Mouse (Mus musculus) ES-Bruce4 (cell line): ENCODE data around the gene Dab1. TPM values are rescaled to one million over a fixed set of nuclear protein-coding genes. Genes with fewer than 3 reads are reported as not detected.

Source experiments
- H3K27ac ChIP-seq: 2 replicates; pipeline ENCODE4 v1.5.1; 2012; ENCODE audit warnings: low read length, inconsistent platforms; ENCODE audit not compliant: insufficient read depth
- H3K27me3 ChIP-seq: 2 replicates; pipeline ENCODE4 v1.6.1; 2012; ENCODE audit warnings: mild to moderate bottlenecking, low read length, inconsistent platforms; ENCODE audit not compliant: control insufficient read depth, poor library complexity, insufficient read depth, severe bottlenecking
- H3K36me3 ChIP-seq: 2 replicates; pipeline ENCODE4 v1.6.1; 2012; ENCODE audit warnings: inconsistent platforms, mild to moderate bottlenecking, low read length, moderate library complexity; ENCODE audit not compliant: control insufficient read depth, poor library complexity, insufficient read depth, severe bottlenecking
- H3K4me1 ChIP-seq: one replicate; pipeline ENCODE4 v1.8.1; 2011; ENCODE audit warnings: low read length; ENCODE audit not compliant: control insufficient read depth, insufficient read depth
- H3K4me3 ChIP-seq: 2 replicates; pipeline ENCODE4 v1.5.1; 2011; ENCODE audit warnings: low read depth, mild to moderate bottlenecking, low read length
- H3K9ac ChIP-seq: 2 replicates; pipeline ENCODE4 v1.6.1; 2012; ENCODE audit warnings: low read depth, mild to moderate bottlenecking, inconsistent platforms; ENCODE audit not compliant: poor library complexity, severe bottlenecking
- H3K9me3 ChIP-seq: replicated peaks from 2 replicates; pipeline ENCODE4 v1.6.1; 2012; ENCODE audit warnings: mild to moderate bottlenecking, low read length, inconsistent platforms; ENCODE audit not compliant: control insufficient read depth, poor library complexity, insufficient read depth, severe bottlenecking
- CTCF ChIP-seq: IDR thresholded peaks from one replicate; pipeline ENCODE4 v1.8.1; 2011; ENCODE audit warnings: low read depth, low read length
- EP300 ChIP-seq: IDR thresholded peaks from 2 replicates; pipeline ENCODE4 v1.6.1; 2011; ENCODE audit warnings: low read depth, low read length; ENCODE audit not compliant: insufficient read depth
- POLR2A ChIP-seq: IDR thresholded peaks from one replicate; pipeline ENCODE4 v1.8.1; 2011; ENCODE audit warnings: low read length; ENCODE audit not compliant: insufficient read depth
- polyA plus RNA-seq: library from polyadenylated mRNA; stranded (reverse); fragments of >200 nt; gene quantifications from 2 replicates; pipeline ENCODE4 v1.2.4, GENCODE M21; 2011; ENCODE audit warnings: low read depth; ENCODE audit not compliant: missing spikeins, insufficient read depth, insufficient read length

The Dab1 gene
- polyA plus RNA-seq, 1 experiment: 4.8 TPM

DNA sequence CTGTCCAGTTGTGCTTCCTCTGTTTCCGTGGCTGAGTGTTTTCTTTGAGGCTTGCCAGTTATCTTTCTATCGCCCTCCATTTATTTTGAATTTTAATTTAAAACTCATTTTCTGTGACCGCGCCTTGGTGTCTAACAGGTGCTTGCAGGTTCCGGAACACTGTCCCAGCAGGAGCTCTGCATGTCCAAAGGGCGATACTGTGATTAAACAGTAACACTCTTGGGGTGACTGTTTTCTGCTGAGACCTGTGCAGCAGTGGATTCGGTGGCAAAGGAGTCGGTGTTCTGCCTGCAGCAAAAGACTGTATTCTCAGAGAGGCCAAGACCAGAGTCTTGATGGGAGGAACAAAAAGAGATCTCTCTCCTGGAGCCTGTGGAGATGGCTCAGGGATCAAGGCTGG lies 1006.2 kb downstream of the Dab1 start:
- Histone ChIP-seq H3K9me3 (no peaks in the 10 kb centered on the region), H3K9ac (no peak overlapping the region), H3K4me3 (no peak overlapping the region), H3K4me1 (no peaks in the 10 kb centered on the region), H3K36me3 (no peaks in the 10 kb centered on the region), H3K27me3 (no peaks in the 10 kb centered on the region; the same call in 1 of the 2 replicates), H3K27ac (no peak overlapping the region)
- TF ChIP-seq CTCF: no peak
- no peak for TF ChIP-seq EP300
- no peak for TF ChIP-seq POLR2A

DNA sequence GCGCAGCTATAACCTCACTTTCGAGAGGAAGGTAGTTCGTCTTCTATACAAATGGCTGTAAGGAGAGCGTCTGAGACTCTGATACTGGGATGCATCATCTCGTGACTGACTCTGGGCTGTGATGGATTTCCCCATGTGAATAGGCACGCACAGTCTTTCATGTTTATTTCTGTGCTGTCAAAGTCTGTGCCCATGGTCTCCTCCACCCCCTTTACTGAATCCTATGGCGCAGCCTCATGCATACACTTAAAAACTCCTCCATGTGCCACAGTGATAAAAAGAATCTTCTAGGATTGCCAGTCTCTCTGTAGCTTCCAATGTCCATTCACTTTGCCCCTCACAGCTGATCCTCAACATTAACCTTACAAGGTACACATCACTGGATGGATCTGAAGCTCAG lies 1009.5 kb downstream of the Dab1 start:
- Histone ChIP-seq H3K9ac (no peak overlapping the region), H3K9me3 (no peaks in the 10 kb centered on the region), H3K27ac (no peak overlapping the region), H3K36me3 (no peaks in the 10 kb centered on the region), H3K4me1 (no peaks in the 10 kb centered on the region), H3K4me3 (no peak overlapping the region), H3K27me3 (no peaks in the 10 kb centered on the region; the same call in 1 of the 2 replicates)
- no peak for TF ChIP-seq EP300

DNA sequence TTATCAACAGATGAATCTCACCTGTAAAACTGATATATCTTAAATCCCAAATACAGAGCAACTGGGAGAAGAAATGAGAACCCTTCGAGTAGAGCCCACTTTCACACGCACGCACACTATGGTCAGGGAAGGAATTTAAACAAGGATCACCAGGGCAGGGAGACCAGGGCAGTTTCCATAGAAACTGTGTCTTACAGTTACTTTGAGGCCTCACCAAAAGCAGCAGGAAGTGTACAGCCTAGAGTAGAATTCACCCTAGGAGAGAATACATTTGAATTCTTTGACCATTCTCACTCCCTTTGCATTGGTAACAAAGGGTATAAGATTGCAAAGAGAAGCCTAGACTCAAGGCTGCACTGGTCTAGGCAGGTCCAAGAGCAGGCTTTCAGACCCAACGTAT lies 1017.9 kb downstream of the Dab1 start:
- Histone ChIP-seq H3K36me3 (no peaks in the 10 kb centered on the region), H3K9me3 (no peaks in the 10 kb centered on the region), H3K27me3 (no peaks in the 10 kb centered on the region), H3K4me3 (no peak overlapping the region), H3K27ac (no peak overlapping the region), H3K9ac (no peak overlapping the region), H3K4me1 (no peaks in the 10 kb centered on the region)
- no peak for TF ChIP-seq CTCF
- no peak for TF ChIP-seq POLR2A
- TF ChIP-seq EP300: no peak

DNA sequence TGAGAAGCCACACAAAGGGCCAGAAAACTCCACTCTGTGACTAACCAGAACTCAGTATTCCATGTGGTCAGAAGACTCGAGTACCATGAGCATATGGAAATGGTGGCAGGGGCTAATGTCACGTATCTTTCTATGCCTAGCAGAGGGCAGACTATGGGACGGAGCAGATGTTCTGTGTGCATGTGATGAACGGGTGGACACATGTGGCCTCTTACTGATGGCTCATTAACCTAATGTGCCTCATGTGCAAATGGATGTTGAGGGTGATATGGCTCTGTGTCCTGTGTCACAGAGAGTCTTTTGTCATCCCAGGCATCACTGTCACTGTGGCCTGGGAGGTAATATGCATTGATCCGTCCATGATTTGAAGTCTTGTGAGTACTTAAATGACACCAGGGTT lies 1021.5 kb downstream of the Dab1 start:
- H3K4me3 ChIP-seq: no peak overlapping the region
- no peaks in the 10 kb centered on the region for H3K9me3 ChIP-seq

DNA sequence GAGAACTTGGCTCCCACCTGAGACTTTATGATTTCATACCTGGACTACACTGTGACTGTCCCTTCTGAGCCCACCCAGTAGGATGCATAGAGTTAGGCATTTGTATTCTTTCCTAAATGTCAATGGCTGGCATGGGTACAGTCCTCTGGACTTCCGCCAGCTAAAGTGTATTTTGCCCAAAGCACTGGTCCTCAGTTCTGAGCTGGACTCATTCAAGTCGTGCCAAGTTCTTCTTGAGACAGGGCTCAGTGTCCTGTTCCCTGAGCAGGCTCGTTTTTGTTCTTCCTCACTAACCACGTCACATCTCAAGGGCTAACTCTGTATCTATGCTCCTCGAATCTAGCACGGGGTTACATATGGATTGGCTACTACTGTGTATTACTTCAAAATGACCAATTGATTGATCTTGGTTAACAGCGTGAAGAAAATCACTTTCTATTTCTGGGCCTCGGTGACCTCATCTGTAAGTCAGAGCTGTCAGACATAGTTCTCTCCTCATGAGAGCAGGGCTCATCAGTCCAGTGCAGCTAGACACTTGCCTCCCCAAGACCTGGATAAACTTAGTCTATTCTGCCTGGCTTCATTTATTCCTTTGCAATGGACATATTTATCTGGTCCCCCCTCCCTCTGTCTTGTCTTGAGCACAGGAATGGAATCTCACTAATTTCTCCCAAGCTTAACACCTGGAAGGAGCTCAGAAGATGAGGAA lies 1023.8 kb downstream of the Dab1 start:
- no peaks in the 10 kb centered on the region for H3K4me1 ChIP-seq
- H3K9me3 ChIP-seq: no peaks in the 10 kb centered on the region
- no peak overlapping the region for H3K9ac ChIP-seq
- no peak for TF ChIP-seq CTCF
- no peak for TF ChIP-seq EP300
- no peak for TF ChIP-seq POLR2A
- H3K36me3 ChIP-seq: no peaks in the 10 kb centered on the region
- H3K27me3 ChIP-seq: no peaks in the 10 kb centered on the region
- H3K4me3 ChIP-seq: no peak overlapping the region
- no peak overlapping the region for H3K27ac ChIP-seq

More for the DNA sequence above, 1021.5 kb downstream of the Dab1 start:
- TF ChIP-seq POLR2A (no peak), EP300 (no peak), CTCF (no peak)
- Histone ChIP-seq H3K27me3 (no peaks in the 10 kb centered on the region), H3K36me3 (no peaks in the 10 kb centered on the region), H3K4me1 (no peaks in the 10 kb centered on the region), H3K9ac (no peak overlapping the region), H3K27ac (no peak overlapping the region)

DNA sequence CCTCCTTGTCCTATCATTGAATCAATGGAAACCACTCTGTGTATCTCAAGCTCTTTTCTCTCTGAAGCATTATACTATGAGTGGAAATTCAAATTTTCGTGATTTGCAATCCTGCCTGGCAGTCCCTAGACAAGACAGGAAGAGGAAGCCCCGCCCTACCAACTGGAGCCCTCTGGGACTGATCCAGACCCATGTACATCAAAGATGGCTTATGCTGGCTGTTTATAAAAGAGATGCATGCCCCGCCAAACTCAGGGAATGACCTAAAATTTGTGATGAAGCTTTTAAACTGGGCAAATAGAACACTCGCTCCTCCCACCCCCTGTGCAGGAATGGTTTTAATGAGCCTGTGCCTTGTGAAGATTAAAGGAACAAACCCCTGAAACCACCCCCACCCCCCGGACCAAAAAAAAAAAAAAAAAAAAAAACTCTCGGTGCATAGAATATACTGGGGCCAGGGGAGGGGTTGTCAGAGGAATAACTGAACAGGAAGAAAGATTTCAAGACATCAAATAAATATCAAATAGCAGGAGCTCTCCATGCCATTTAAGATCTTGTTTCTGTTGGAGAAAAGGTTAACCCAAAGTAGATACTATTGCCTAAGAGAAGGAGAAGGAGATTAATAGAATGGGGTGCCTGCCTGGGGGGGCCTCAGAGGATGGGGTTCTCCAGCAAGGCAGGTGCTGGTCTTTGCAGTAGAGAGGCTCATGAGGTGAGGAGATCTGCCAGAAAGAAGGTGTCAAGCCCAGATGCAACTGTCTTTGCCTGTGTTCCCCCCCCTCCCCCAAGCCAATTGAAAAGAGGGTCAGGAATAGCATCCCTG lies 1024.6 kb downstream of the Dab1 start:
- Histone ChIP-seq H3K27ac (no peak overlapping the region), H3K27me3 (no peaks in the 10 kb centered on the region), H3K36me3 (no peaks in the 10 kb centered on the region), H3K9ac (no peak overlapping the region), H3K9me3 (no peaks in the 10 kb centered on the region), H3K4me1 (no peaks in the 10 kb centered on the region), H3K4me3 (no peak overlapping the region)
- TF ChIP-seq EP300 (no peak), CTCF (no peak), POLR2A (no peak)
